Mouse (Mus musculus): Measurements from ENCODE around the gene Cdc7. TPM values are rescaled to one million over a fixed set of nuclear protein-coding genes. Genes with fewer than 3 reads are reported as not detected.

The Cdc7 gene
- 49.6 and 59.7 TPM in 2 replicates for polyA plus RNA-seq (2014; fragmentation: Nextera tagmentation; extraction: Ambion mirVana)

DNA sequence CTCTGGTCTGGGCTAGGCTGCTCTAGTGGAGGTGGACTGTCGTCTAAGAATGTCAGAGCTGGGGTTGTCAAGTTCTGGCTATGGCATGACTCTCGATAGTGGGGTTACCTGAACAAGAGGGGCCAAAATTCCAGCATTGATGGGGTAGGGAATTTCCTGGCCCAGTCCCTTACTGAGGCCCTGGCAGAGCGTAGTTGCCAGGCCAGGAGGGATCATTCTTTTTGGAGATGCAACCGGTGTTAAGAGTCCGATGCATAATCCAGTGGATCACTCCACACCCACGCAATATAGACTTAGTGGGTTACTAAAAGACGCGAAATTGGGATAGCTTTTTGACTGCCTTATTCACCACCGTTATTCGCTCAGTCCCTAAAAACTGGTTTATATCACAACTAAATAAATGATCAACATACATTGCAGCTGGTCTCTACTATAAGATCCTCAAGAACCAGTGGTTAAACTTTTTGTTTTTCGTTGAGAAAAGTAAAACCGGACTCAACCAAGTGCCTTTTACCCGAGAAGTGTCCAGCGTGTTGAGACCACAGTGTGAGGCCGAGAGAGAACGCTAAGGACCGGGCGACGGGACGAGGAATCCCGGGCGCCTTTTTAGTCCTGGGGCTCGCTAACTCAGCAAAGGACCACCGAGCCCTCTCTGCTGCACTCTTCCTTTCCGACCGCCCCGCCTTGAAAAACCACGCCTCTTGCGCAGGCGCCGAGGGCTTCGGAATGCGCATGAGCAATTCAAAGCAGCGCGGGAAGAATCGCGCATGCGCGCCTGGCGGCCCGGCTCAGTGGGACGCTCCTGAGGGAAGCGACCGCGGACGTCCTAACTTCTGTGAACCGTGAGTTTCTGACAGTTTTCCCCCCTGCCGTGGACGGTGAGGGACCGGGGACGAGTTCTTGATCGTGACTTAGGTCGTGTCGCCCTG lies at the start of gene Cdc7:
Cdc7 (plus strand) TSS at position 739 of the 929 bp plus-strand sequence.
- Histone ChIP-seq H3K4me3 (ENCODE audit: low read depth, low read length) (peak within 1 kb of the TSS; percentile 83), H3K4me1 (ENCODE audit: control insufficient read depth, insufficient read depth, low read length) (peaks cover 4% of the 10 kb centered on the region), H3K27ac (ENCODE audit: low read depth, low read length) (peak within 1 kb of the TSS; percentile 63), H3K36me3 (ENCODE audit: control insufficient read depth, insufficient read depth, low read length) (no peaks in the 10 kb centered on the region; the same call in 1 of the 2 replicates), H3K9ac (ENCODE audit: low read length) (peak within 1 kb of the TSS; percentile 82), H3K9me3 (ENCODE audit: control insufficient read depth, low read length) (no peaks in the 10 kb centered on the region), H3K4me2 (ENCODE audit: low read depth) (peak within 1 kb of the TSS; percentile 70), H3K27me3 (ENCODE audit: control insufficient read depth, insufficient read depth, low read length) (no peaks in the 10 kb centered on the region)
- DNase-seq (ENCODE audit: low spot score) (peak; percentile 97), ATAC-seq (ENCODE audit: insufficient read depth, low FRiP score, low TSS enrichment) (peak; percentile 92)
- WGBS, result 7% methylated on average over 53 of the region's 54 CpGs

DNA sequence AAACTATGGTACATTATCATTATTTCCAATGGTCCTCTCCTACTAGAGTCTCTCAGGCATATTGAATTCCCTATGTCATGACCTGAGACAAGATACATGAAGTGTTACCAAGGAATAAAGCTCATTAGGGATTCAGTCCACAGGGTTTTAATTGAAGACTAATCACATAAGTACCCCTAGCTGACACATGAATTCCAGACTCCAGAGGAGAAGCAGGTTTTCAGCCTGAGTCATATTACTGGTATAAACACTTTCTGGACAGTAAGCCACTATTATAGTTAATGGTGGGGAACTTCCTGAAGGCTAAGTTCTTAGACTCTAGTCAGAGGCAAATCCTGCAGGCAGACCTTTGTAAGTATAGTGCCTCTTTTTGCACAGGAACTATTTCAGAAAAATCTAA lies 44.8 kb upstream of the Cdc7 start:
- H3K9ac ChIP-seq (ENCODE audit: low read length), result no peak overlapping the region
- no peaks in the 10 kb centered on the region for H3K9me3 ChIP-seq (ENCODE audit: control insufficient read depth, low read length)
- DNase-seq (ENCODE audit: low spot score) (no peak), ATAC-seq (ENCODE audit: insufficient read depth, low FRiP score, low TSS enrichment) (no peak)
- no peaks in the 10 kb centered on the region for H3K27me3 ChIP-seq (ENCODE audit: control insufficient read depth, insufficient read depth, low read length)
- H3K4me1 ChIP-seq (ENCODE audit: control insufficient read depth, insufficient read depth, low read length), result no peaks in the 10 kb centered on the region
- no peak overlapping the region for H3K4me2 ChIP-seq (ENCODE audit: low read depth)
- no peak overlapping the region for H3K4me3 ChIP-seq (ENCODE audit: low read depth, low read length)
- H3K27ac ChIP-seq (ENCODE audit: low read depth, low read length), result no peak overlapping the region
- H3K36me3 ChIP-seq (ENCODE audit: control insufficient read depth, insufficient read depth, low read length), result no peaks in the 10 kb centered on the region

DNA sequence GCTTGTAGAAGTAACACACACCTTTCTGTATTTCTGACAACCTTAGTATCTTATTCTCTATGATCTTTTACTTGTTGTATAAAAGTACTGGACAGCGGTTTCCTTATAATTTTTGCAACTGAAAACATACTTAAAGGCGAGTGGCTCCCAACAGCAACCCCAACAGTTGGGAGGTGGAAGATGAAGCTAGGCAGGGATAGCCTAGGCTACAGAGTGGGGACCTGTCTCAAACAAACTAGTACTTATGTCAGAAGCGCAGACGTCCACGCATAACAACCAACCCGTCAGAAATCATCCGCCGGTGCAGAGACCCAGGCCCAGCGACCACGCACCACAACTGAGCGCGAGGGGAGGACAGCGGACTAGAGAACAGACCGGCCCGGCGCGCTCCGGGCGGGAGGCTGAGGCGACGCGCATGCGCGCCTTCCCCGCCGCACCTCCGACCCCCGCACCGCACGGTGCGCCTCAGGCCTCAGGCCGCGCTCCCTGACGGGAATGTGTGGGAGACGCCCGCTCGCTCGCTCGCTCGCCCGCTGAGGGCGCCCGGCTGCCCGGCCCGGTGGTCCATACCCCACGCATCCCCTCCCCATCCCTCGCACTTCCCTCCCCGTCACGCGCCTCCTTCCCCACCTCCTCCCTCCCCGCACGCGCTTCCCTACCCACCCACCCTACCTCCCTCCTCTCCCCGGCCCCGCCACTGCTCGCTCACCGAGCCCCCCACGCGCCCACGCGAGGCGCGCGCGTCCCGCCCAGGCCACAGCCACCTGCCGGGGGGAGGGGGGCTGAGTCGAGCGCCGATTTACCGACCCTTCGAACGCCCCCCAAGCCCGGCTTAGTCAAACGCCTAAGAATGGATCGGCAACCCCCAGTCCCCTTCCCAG lies 38.4 kb upstream of the Cdc7 start, which contains the start of gene Hfm1:
Hfm1 (minus strand) TSS at position 834 of the 881 bp plus-strand sequence.
- 1% methylated on average over 42 of the region's 76 CpGs for WGBS

DNA sequence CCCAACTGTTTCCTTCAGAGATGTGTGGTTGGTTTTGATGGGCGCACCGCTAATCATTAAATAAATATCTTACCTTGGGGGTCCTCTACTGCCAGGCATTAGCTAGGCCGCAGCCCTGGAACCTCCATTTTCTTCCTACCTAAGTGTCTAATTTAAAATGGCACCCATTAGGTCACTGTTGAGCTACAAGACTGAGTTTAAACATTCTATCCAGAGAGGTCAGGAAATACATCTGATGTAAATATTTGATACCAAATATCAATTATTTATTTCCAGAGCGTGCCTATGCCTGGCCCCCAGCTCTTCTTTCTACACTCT lies 37.8 kb upstream of the Cdc7 start:
- Histone ChIP-seq H3K4me2 (ENCODE audit: low read depth) (peak overlapping the region; percentile 74), H3K4me1 (ENCODE audit: control insufficient read depth, insufficient read depth, low read length) (no peaks in the 10 kb centered on the region), H3K27ac (ENCODE audit: low read depth, low read length) (peak overlapping the region; percentile 70), H3K27me3 (ENCODE audit: control insufficient read depth, insufficient read depth, low read length) (no peaks in the 10 kb centered on the region), H3K9me3 (ENCODE audit: control insufficient read depth, low read length) (no peaks in the 10 kb centered on the region), H3K4me3 (ENCODE audit: low read depth, low read length) (peak overlapping the region; percentile 61), H3K36me3 (ENCODE audit: control insufficient read depth, insufficient read depth, low read length) (no peaks in the 10 kb centered on the region), H3K9ac (ENCODE audit: low read length) (peak overlapping the region; percentile 82)
- no peak; the same call in 1 of the 2 replicates for ATAC-seq (ENCODE audit: insufficient read depth, low FRiP score, low TSS enrichment)
- no peak for DNase-seq (ENCODE audit: low spot score)
- 26% methylated on average over 4 of the region's 4 CpGs for WGBS

More for the DNA sequence above, 38.4 kb upstream of the Cdc7 start, which contains the start of gene Hfm1:
- H3K9me3 ChIP-seq (ENCODE audit: control insufficient read depth, low read length), result no peaks in the 10 kb centered on the region
- H3K4me1 ChIP-seq (ENCODE audit: control insufficient read depth, insufficient read depth, low read length), result no peaks in the 10 kb centered on the region
- H3K27ac ChIP-seq (ENCODE audit: low read depth, low read length), result peak within 1 kb of the TSS; percentile 70
- no peaks in the 10 kb centered on the region for H3K36me3 ChIP-seq (ENCODE audit: control insufficient read depth, insufficient read depth, low read length)
- ATAC-seq (ENCODE audit: insufficient read depth, low FRiP score, low TSS enrichment) (peak; percentile 96), DNase-seq (ENCODE audit: low spot score) (peak; percentile 86)
- peak within 1 kb of the TSS; percentile 61 for H3K4me3 ChIP-seq (ENCODE audit: low read depth, low read length)
- H3K4me2 ChIP-seq (ENCODE audit: low read depth), result peak within 1 kb of the TSS; percentile 74
- peak within 1 kb of the TSS; percentile 82 for H3K9ac ChIP-seq (ENCODE audit: low read length)
- no peaks in the 10 kb centered on the region for H3K27me3 ChIP-seq (ENCODE audit: control insufficient read depth, insufficient read depth, low read length)

DNA sequence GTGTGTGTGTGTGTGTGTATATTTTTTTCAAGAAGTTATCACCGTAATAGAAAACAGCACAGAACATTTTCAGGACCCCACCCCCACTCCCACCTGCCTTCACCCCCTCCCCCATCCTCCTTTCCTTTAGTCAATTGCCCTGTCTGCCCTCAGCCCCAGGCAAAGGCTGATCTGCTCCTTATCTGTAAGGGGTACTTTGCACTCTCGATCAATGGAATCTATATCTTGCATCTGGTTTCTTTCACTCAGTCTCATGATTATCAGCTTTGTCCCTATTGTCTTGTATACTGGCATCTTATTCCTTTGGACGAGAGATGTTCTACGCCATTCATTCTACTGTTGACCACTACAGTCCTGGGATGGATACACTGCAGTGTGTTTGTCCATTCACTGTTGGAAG lies 36.1 kb upstream of the Cdc7 start:
- Histone ChIP-seq H3K36me3 (ENCODE audit: control insufficient read depth, insufficient read depth, low read length) (no peaks in the 10 kb centered on the region), H3K4me2 (ENCODE audit: low read depth) (no peak overlapping the region), H3K9me3 (ENCODE audit: control insufficient read depth, low read length) (no peaks in the 10 kb centered on the region), H3K27me3 (ENCODE audit: control insufficient read depth, insufficient read depth, low read length) (no peaks in the 10 kb centered on the region), H3K9ac (ENCODE audit: low read length) (no peak overlapping the region), H3K4me1 (ENCODE audit: control insufficient read depth, insufficient read depth, low read length) (no peaks in the 10 kb centered on the region), H3K27ac (ENCODE audit: low read depth, low read length) (no peak overlapping the region), H3K4me3 (ENCODE audit: low read depth, low read length) (no peak overlapping the region)
- WGBS, result 75% methylated on average over 4 of the region's 4 CpGs
- no peak for ATAC-seq (ENCODE audit: insufficient read depth, low FRiP score, low TSS enrichment)
- no peak for DNase-seq (ENCODE audit: low spot score)

DNA sequence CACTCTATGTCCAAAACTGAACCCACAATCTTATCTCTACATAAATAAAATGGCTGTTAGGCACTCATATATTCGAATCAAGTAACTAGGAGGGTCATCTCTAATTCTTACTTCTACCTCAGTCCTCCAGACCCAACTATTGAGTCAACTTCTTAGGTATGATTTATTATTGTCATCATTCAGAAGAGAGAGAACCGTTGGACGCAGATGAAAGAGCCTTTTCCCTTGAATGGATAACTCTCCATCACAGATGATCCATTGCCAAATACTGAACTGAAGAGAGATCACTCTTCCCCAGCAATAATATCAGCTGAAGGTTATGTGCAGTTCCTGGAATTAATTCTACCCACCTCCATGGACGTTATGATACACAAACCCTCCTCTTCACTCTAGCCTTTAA lies 17.8 kb upstream of the Cdc7 start:
- ATAC-seq (ENCODE audit: insufficient read depth, low FRiP score, low TSS enrichment) (no peak), DNase-seq (ENCODE audit: low spot score) (no peak)
- Histone ChIP-seq H3K9me3 (ENCODE audit: control insufficient read depth, low read length) (no peaks in the 10 kb centered on the region), H3K4me1 (ENCODE audit: control insufficient read depth, insufficient read depth, low read length) (no peaks in the 10 kb centered on the region), H3K27me3 (ENCODE audit: control insufficient read depth, insufficient read depth, low read length) (no peaks in the 10 kb centered on the region), H3K27ac (ENCODE audit: low read depth, low read length) (no peak overlapping the region), H3K9ac (ENCODE audit: low read length) (no peak overlapping the region), H3K36me3 (ENCODE audit: control insufficient read depth, insufficient read depth, low read length) (no peaks in the 10 kb centered on the region), H3K4me3 (ENCODE audit: low read depth, low read length) (no peak overlapping the region), H3K4me2 (ENCODE audit: low read depth) (no peak overlapping the region)
- 80% methylated on average over 4 of the region's 4 CpGs for WGBS

DNA sequence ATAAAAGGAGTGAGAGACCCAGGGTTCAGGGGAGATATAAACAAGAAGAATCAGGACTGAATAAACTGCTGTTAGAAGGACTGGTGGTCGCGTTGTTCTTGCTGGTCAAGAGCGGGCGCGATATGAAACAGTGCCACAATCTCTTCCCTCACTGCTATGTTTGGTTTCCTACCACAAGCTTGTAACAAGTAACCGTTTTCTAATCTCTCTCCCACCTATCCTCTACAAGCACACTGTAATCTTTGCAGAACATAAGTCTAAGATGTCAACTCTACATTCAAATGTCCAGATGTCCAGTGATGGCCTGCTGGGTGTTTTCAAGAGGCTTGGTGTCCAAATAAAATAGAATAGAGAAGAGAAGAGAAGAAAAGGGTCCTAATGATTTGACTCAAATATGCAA lies 15.4 kb upstream of the Cdc7 start:
- Histone ChIP-seq H3K9ac (ENCODE audit: low read length) (no peak overlapping the region), H3K27ac (ENCODE audit: low read depth, low read length) (no peak overlapping the region), H3K4me3 (ENCODE audit: low read depth, low read length) (no peak overlapping the region), H3K27me3 (ENCODE audit: control insufficient read depth, insufficient read depth, low read length) (no peaks in the 10 kb centered on the region), H3K36me3 (ENCODE audit: control insufficient read depth, insufficient read depth, low read length) (no peaks in the 10 kb centered on the region), H3K9me3 (ENCODE audit: control insufficient read depth, low read length) (no peaks in the 10 kb centered on the region), H3K4me2 (ENCODE audit: low read depth) (no peak overlapping the region), H3K4me1 (ENCODE audit: control insufficient read depth, insufficient read depth, low read length) (no peaks in the 10 kb centered on the region)
- no peak for ATAC-seq (ENCODE audit: insufficient read depth, low FRiP score, low TSS enrichment)
- DNase-seq (ENCODE audit: low spot score), result no peak
- 83% methylated on average over 6 of the region's 6 CpGs for WGBS

DNA sequence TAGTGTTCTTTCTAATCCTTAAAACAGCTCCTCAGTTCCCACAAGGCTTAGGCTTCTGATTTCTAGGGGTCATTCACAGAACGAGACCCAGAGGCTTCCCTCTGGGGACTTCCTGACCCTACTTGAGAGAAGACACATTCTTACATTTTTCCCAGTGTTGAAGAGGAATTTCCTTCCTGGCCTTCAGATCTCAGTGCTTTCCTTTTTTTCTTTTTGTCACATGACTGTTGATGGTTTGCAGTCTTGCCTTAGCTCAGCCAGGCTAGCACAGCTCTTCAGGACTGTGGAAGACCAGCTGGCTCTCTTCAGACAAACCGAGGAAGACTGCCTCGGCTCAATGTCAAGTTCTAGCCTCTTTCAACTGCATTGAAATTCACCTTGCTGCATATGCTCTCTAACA lies 7.7 kb upstream of the Cdc7 start:
- no peak overlapping the region for H3K4me3 ChIP-seq (ENCODE audit: low read depth, low read length)
- 80% methylated on average over 3 of the region's 3 CpGs for WGBS
- no peak overlapping the region for H3K27ac ChIP-seq (ENCODE audit: low read depth, low read length)
- no peaks in the 10 kb centered on the region for H3K4me1 ChIP-seq (ENCODE audit: control insufficient read depth, insufficient read depth, low read length)
- no peaks in the 10 kb centered on the region for H3K27me3 ChIP-seq (ENCODE audit: control insufficient read depth, insufficient read depth, low read length)
- DNase-seq (ENCODE audit: low spot score) (no peak), ATAC-seq (ENCODE audit: insufficient read depth, low FRiP score, low TSS enrichment) (no peak)
- no peak overlapping the region for H3K4me2 ChIP-seq (ENCODE audit: low read depth)
- no peak overlapping the region for H3K9ac ChIP-seq (ENCODE audit: low read length)
- no peaks in the 10 kb centered on the region for H3K9me3 ChIP-seq (ENCODE audit: control insufficient read depth, low read length)
- H3K36me3 ChIP-seq (ENCODE audit: control insufficient read depth, insufficient read depth, low read length), result no peaks in the 10 kb centered on the region

All from neural tube, embryonic 11.5 days (tissue).